Mouse (Mus musculus) adrenal gland, adult 2 months (tissue): ENCODE measurements around the gene Prx. TPM values are rescaled to one million over a fixed set of nuclear protein-coding genes. Genes with fewer than 3 reads are reported as not detected.

Source experiments
- DNase-seq: peaks from one replicate; pipeline ENCODE4 v3.0.0; 2021
- polyA plus RNA-seq: library from polyadenylated mRNA; depleted of rRNA; stranded (reverse); fragments of >200 nt; gene quantifications from 2 replicates; pipeline ENCODE4 v1.2.3, GENCODE M21; 2012; rRNA removed
- total RNA-seq, 2 experiments: library from RNA; stranded (reverse); gene quantifications; 2 replicates each; pipeline ENCODE4 v1.2.3; 2021

The Prx gene
- total and polyA plus RNA-seq, 3 experiments = 1.4 to 4.0 (median 2.2) TPM

- no peak for DNase-seq
Observed at GRCm38 (mm10) chr7:27560291-27560887, 61.3 kb downstream of the Prx start.

- no peak for DNase-seq
Observed at GRCm38 (mm10) chr7:27560978-27561377, 61.9 kb downstream of the Prx start.

Other genes with a start within 250 kb of the Prx start
- 10 to 100 TPM in 1 of 2 experiments, 1 to 10 TPM in 1; 5.2 to 13.3 TPM for gene Numbl, start 240.9 kb upstream of the Prx start, total RNA-seq
- 37.2 and 48.0 TPM in 2 replicates for gene Numbl, start 240.9 kb upstream of the Prx start, polyA plus RNA-seq
- gene Ltbp4, start 161.6 kb upstream of the Prx start, total RNA-seq = 10 to 100 TPM; 70.3 to 94.7 TPM
- 253 and 263 TPM in 2 replicates for gene Ltbp4, start 161.6 kb upstream of the Prx start, polyA plus RNA-seq
- gene Shkbp1, start 143.3 kb upstream of the Prx start, total RNA-seq = 10 to 100 TPM; 11.3 to 22.5 TPM
- 60.8 and 74.5 TPM in 2 replicates for gene Shkbp1, start 143.3 kb upstream of the Prx start, polyA plus RNA-seq
- gene Gm20479, start 141.9 kb upstream of the Prx start, total RNA-seq = 1 to 10 TPM in 1 of 2 experiments, not detected in 1; 6.3 TPM
- gene Gm20479, start 141.9 kb upstream of the Prx start, polyA plus RNA-seq = 0.28 TPM in 2 replicates
- 1 to 10 TPM; 1.5 to 1.9 TPM for gene Sptbn4, start 51.6 kb upstream of the Prx start, total RNA-seq
- gene Sptbn4, start 51.6 kb upstream of the Prx start, polyA plus RNA-seq = 0.84 and 2.3 TPM in 2 replicates
- gene Blvrb, start 51.3 kb upstream of the Prx start, total RNA-seq = 10 to 100 TPM; 48.4 to 51.1 TPM
- gene Blvrb, start 51.3 kb upstream of the Prx start, polyA plus RNA-seq = 70.2 and 86.2 TPM in 2 replicates
- gene Sertad3, start 25.6 kb upstream of the Prx start, total RNA-seq = 10 to 100 TPM; 11.6 to 21.0 TPM
- gene Sertad3, start 25.6 kb upstream of the Prx start, polyA plus RNA-seq = 20.0 and 20.9 TPM in 2 replicates
- 10 to 100 TPM; 17.9 to 25.6 TPM for gene Sertad1, start 12.4 kb upstream of the Prx start, total RNA-seq
- gene Sertad1, start 12.4 kb upstream of the Prx start, polyA plus RNA-seq = 57.7 and 60.5 TPM in 2 replicates
- gene Hipk4, start 23.9 kb downstream of the Prx start, total RNA-seq = under 1 TPM; 0.21 to 0.29 TPM
- 0.82 and 1.1 TPM in 2 replicates for gene Hipk4, start 23.9 kb downstream of the Prx start, polyA plus RNA-seq
- gene Pld3, start 53.9 kb downstream of the Prx start, total RNA-seq = 100 to 1,000 TPM; 111 to 179 TPM
- 202 and 253 TPM in 2 replicates for gene Pld3, start 53.9 kb downstream of the Prx start, polyA plus RNA-seq
- 10 to 100 TPM; 12.8 to 15.9 TPM for gene 2310022A10Rik, start 53.9 kb downstream of the Prx start, total RNA-seq
- 22.5 and 27.7 TPM in 2 replicates for gene 2310022A10Rik, start 53.9 kb downstream of the Prx start, polyA plus RNA-seq
- 100 to 1,000 TPM; 219 to 227 TPM for gene Akt2, start 92.2 kb downstream of the Prx start, total RNA-seq
- 128 and 143 TPM in 2 replicates for gene Akt2, start 92.2 kb downstream of the Prx start, polyA plus RNA-seq
- gene Ttc9b, start 154.6 kb downstream of the Prx start, total RNA-seq = not detected
- 0.06 and 0.48 TPM in 2 replicates for gene Ttc9b, start 154.6 kb downstream of the Prx start, polyA plus RNA-seq
- gene Map3k10, start 175.3 kb downstream of the Prx start, total RNA-seq = 10 to 100 TPM; 21.9 to 35.1 TPM
- gene Map3k10, start 175.3 kb downstream of the Prx start, polyA plus RNA-seq = 65.4 and 93.7 TPM in 2 replicates
- 1 to 10 TPM in 1 of 2 experiments, under 1 TPM in 1; 0.81 to 1.7 TPM for gene Zfp607b, start 190.0 kb downstream of the Prx start, total RNA-seq
- gene Zfp607b, start 190.0 kb downstream of the Prx start, polyA plus RNA-seq = 0.10 and 0.31 TPM in 2 replicates
- 10 to 100 TPM; 12.7 to 14.1 TPM for gene Zfp60, start 232.1 kb downstream of the Prx start, total RNA-seq
- 0.40 and 0.85 TPM in 2 replicates for gene Zfp60, start 232.1 kb downstream of the Prx start, polyA plus RNA-seq